Mouse (Mus musculus) CH12.LX (cell line): Measurements from ENCODE around the gene Phkg2. TPM values are rescaled to one million over a fixed set of nuclear protein-coding genes. Genes with fewer than 3 reads are reported as not detected.

Experiments
- DNase-seq: peaks from one replicate; pipeline ENCODE4 v3.0.0-alpha.2; 2013; ENCODE audit errors: extremely low read depth
- H3K27ac ChIP-seq: 2 replicates; pipeline ENCODE4 v1.5.1; 2012; ENCODE audit warnings: low read depth, mild to moderate bottlenecking, control low read depth, moderate library complexity; ENCODE audit not compliant: insufficient read depth
- H3K27me3 ChIP-seq: replicated peaks from 2 replicates; pipeline ENCODE3; 2012; ENCODE audit warnings: inconsistent platforms
- H3K36me3 ChIP-seq, 2 experiments: replicated peaks in 1 of 2; 2 replicates each; pipeline versions ENCODE3 to v1.6.1; 2012; ENCODE audit warnings: inconsistent platforms in 1 of 2, low read length in 1 of 2, mild to moderate bottlenecking in 1 of 2, mixed read lengths in 1 of 2, moderate library complexity in 1 of 2; ENCODE audit not compliant: control insufficient read depth in 1 of 2, insufficient read depth in 1 of 2
- H3K4me1 ChIP-seq, 2 experiments: 2 replicates each; pipeline ENCODE4 v1.6.1; 2012; ENCODE audit warnings: inconsistent platforms in 1 of 2, moderate library complexity in 1 of 2; ENCODE audit not compliant: insufficient read depth in 2 of 2, control insufficient read depth in 1 of 2
- H3K4me2 ChIP-seq: 2 replicates; pipeline ENCODE4 v1.6.1; 2012; ENCODE audit warnings: low read depth, mild to moderate bottlenecking, control low read depth; ENCODE audit not compliant: poor library complexity, insufficient read depth, severe bottlenecking
- H3K4me3 ChIP-seq, 3 experiments: fragments of 150-350 bp in 1 of 3; sonication (generic) in 1 of 3; replicated peaks in 1 of 3; 2 replicates each; pipeline versions ENCODE3 to v1.5.1; 2011 to 2012; ENCODE audit warnings: low read depth in 2 of 3, low read length in 2 of 3, mild to moderate bottlenecking in 2 of 3, moderate library complexity in 2 of 3, control low read depth in 1 of 3, improper control_type of control experiment in 1 of 3, inconsistent platforms in 1 of 3, mixed read lengths in 1 of 3; ENCODE audit not compliant: poor library complexity in 1 of 3
- H3K79me2 ChIP-seq: replicated peaks from 2 replicates; pipeline ENCODE4 v1.6.1; 2012; ENCODE audit warnings: mild to moderate bottlenecking, moderate library complexity; ENCODE audit not compliant: control insufficient read depth, poor library complexity, insufficient read depth, severe bottlenecking; ENCODE audit errors: extremely low read depth
- H3K9ac ChIP-seq: 2 replicates; pipeline ENCODE4 v1.6.1; 2012; ENCODE audit warnings: low read depth, mild to moderate bottlenecking, control low read depth, moderate library complexity; ENCODE audit not compliant: insufficient read depth
- H3K9me3 ChIP-seq: replicated peaks from 2 replicates; pipeline ENCODE3; 2012; ENCODE audit warnings: low read length, inconsistent platforms, mixed read lengths
- E2F4 ChIP-seq: IDR thresholded peaks from 2 replicates; pipeline ENCODE4 v1.6.1; 2011; ENCODE audit warnings: low read depth, low read length, improper control_type of control experiment; ENCODE audit not compliant: insufficient replicate concordance
- ELF1 ChIP-seq: IDR thresholded peaks from 2 replicates; pipeline ENCODE4 v1.6.1; 2014; ENCODE audit warnings: low read depth, mild to moderate bottlenecking, inconsistent platforms, low read length, improper control_type of control experiment
- ETS1 ChIP-seq: conservative IDR thresholded peaks from 2 replicates; pipeline ENCODE4 v1.6.1; 2012; ENCODE audit warnings: low read depth, mild to moderate bottlenecking, inconsistent platforms, low read length, improper control_type of control experiment, moderate library complexity
- GABPA ChIP-seq: IDR thresholded peaks from 2 replicates; pipeline ENCODE4 v1.6.1; 2012; ENCODE audit warnings: low read depth, low read length, improper control_type of control experiment, inconsistent platforms; ENCODE audit not compliant: insufficient replicate concordance
- JUN ChIP-seq: IDR thresholded peaks from 2 replicates; pipeline ENCODE4 v1.6.1; 2011; ENCODE audit warnings: low read depth, mild to moderate bottlenecking, low read length, improper control_type of control experiment, moderate library complexity; ENCODE audit not compliant: insufficient read depth
- JUND ChIP-seq: conservative IDR thresholded peaks from 2 replicates; pipeline ENCODE4 v1.6.1; 2011; ENCODE audit warnings: low read depth, low read length, improper control_type of control experiment
- MAZ ChIP-seq: IDR thresholded peaks from 2 replicates; pipeline ENCODE4 v1.6.1; 2012; ENCODE audit warnings: low read depth, mild to moderate bottlenecking, inconsistent platforms, low read length, improper control_type of control experiment, moderate library complexity
- MYC ChIP-seq: IDR thresholded peaks from 2 replicates; pipeline ENCODE4 v1.6.1; 2011; ENCODE audit warnings: low read depth, mild to moderate bottlenecking, improper control_type of control experiment, low read length
- NELFE ChIP-seq: IDR thresholded peaks from 2 replicates; pipeline ENCODE4 v1.6.1; 2011; ENCODE audit warnings: low read depth, low read length, improper control_type of control experiment
- PAX5 ChIP-seq: IDR thresholded peaks from 2 replicates; pipeline ENCODE4 v1.6.1; 2012; ENCODE audit warnings: low read length, inconsistent platforms, mixed read lengths
- SMC3 ChIP-seq: IDR thresholded peaks from 2 replicates; pipeline ENCODE4 v1.6.1; 2011; ENCODE audit warnings: low read depth, low read length, improper control_type of control experiment
- TBP ChIP-seq: conservative IDR thresholded peaks from 2 replicates; pipeline ENCODE4 v1.6.1; 2011; ENCODE audit warnings: low read depth, low read length, improper control_type of control experiment
- TCF12 ChIP-seq: IDR thresholded peaks from 2 replicates; pipeline ENCODE4 v1.6.1; 2014; ENCODE audit warnings: low read depth, mild to moderate bottlenecking, inconsistent platforms, low read length, improper control_type of control experiment
- USF2 ChIP-seq: conservative IDR thresholded peaks from 2 replicates; pipeline ENCODE4 v1.6.1; 2011; ENCODE audit warnings: low read depth, low read length, improper control_type of control experiment
- ZC3H11A ChIP-seq: IDR thresholded peaks from 2 replicates; pipeline ENCODE4 v1.6.1; 2012; ENCODE audit warnings: low read depth, mild to moderate bottlenecking, inconsistent platforms, low read length, improper control_type of control experiment
- ZMIZ1 ChIP-seq: IDR thresholded peaks from 2 replicates; pipeline ENCODE4 v1.6.1; 2012; ENCODE audit warnings: low read depth, mild to moderate bottlenecking, inconsistent platforms, low read length, improper control_type of control experiment
- dilution Hi-C: fragments of 300-500 bp; cut with MboI; formaldehyde crosslinking; loops from 2 replicates; pipeline ENCODE4 v1.14.3; 2020; ENCODE audit warnings: low sequenced_read_pairs; ENCODE audit not compliant: extremely low pct_unique_long_range_greater_than_20kb, extremely low pct_ligation_motif_present
- in situ Hi-C: fragments of 300-500 bp; cut with MboI; formaldehyde crosslinking; loops from 3 replicates; pipeline ENCODE4 v1.14.3; 2019; ENCODE audit warnings: low sequenced_read_pairs, low pct_ligation_motif_present, low pct_unique_long_range_greater_than_20kb, mixed read lengths
- polyA plus RNA-seq: library from polyadenylated mRNA; unstranded; fragments of >175 nt; gene quantifications from 2 replicates; pipeline ENCODE4 v1.2.1, GENCODE M21; 2012; ENCODE audit warnings: low read depth; ENCODE audit not compliant: insufficient read length
- total RNA-seq, 2 experiments: library from RNA; depleted of rRNA; stranded (reverse); fragments of 300-350 nt in 1 of 2; fragments of >200 nt in 1 of 2; gene quantifications; 2 replicates each; pipeline ENCODE4 v1.2.3; 2012 to 2014

Gene Phkg2
- total and polyA plus RNA-seq, 3 experiments: 23.3 to 65.0 (median 34.7) TPM

DNA sequence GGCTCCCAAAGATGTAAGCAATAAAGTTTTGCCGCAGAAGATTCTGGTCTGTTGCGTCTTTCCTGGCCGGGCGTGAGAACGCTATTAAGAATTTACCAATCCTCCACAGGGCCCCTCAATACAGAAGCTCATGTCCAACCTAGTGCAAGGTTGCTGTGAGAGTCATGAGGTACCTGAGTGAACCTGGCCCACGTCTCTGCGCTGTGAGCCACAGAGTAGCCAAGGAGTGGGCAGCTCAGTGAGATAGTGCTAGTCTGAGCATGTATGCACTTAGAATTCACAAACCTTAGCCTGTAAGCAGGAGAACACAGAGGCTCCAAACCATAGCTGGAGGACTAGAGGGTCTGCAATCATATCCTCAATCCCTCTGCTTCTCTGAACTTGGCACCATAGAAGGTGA is 52.9 kb downstream of the Phkg2 start:
- TF ChIP-seq ELF1: no peak
- no peak for TF ChIP-seq ETS1
- TF ChIP-seq USF2: no peak
- TF ChIP-seq PAX5: no peak
- TF ChIP-seq TBP: no peak
- TF ChIP-seq SMC3: no peak
- no peak for TF ChIP-seq GABPA
- TF ChIP-seq JUN: no peak
- TF ChIP-seq JUND: no peak
- no peak for TF ChIP-seq NELFE
- TF ChIP-seq MYC: no peak
- no peak for TF ChIP-seq MAZ
- no peak overlapping the region for H3K4me3 ChIP-seq
- peaks cover 2% of the 10 kb centered on the region for H3K9me3 ChIP-seq
- no peaks in the 10 kb centered on the region for H3K79me2 ChIP-seq
- H3K4me2 ChIP-seq: no peak overlapping the region
- H3K27me3 ChIP-seq: no peaks in the 10 kb centered on the region
- H3K9ac ChIP-seq: no peak overlapping the region
- in situ Hi-C loops (no loop called here), dilution Hi-C loops (no loop called here)
- no peaks in the 10 kb centered on the region for H3K4me1 ChIP-seq
- no peak for DNase-seq
- H3K36me3 ChIP-seq: no peaks in the 10 kb centered on the region
- no peak overlapping the region for H3K27ac ChIP-seq

DNA sequence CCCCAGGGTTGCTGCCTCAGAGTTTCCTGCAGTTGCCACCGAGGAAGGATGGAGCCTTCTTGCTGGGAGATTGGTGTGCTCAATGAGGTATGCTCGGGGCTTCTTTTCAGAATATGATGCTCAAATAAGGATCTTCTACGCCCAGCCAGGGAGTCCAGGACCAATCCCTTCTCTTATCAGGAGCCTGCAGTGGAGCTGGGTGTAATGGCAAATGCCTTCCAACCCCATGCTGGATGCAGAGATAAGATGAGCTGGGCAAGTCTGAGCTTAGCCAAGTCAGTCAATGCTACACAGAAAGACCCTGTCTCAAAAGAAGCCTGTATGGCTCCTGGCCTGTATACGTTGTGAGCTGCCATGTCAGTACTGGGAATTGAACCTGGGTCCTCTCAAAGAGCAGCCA is 53.3 kb downstream of the Phkg2 start:
- Histone ChIP-seq H3K4me1 (no peaks in the 10 kb centered on the region), H3K27ac (no peak overlapping the region), H3K27me3 (no peaks in the 10 kb centered on the region), H3K9ac (no peak overlapping the region), H3K36me3 (no peaks in the 10 kb centered on the region), H3K4me2 (no peak overlapping the region), H3K4me3 (no peak overlapping the region), H3K9me3 (peaks cover 2% of the 10 kb centered on the region), H3K79me2 (no peaks in the 10 kb centered on the region)
- dilution Hi-C loops: no loop called here
- DNase-seq: no peak
- TF ChIP-seq E2F4: no peak
- no peak for TF ChIP-seq ZMIZ1
- TF ChIP-seq TCF12: no peak
- no peak for TF ChIP-seq SMC3
- no peak for TF ChIP-seq NELFE
- TF ChIP-seq ZC3H11A: no peak
- in situ Hi-C loops: no loop called here
